Mouse (Mus musculus) hindlimb bud, embryonic 11.5 days (tissue): ENCODE results near the gene Brd2.

ENCODE experiments used
- DNase-seq: peaks from one replicate; pipeline ENCODE4 v3.0.0-alpha.2; 2012; ENCODE audit warnings: low read depth, low spot score; ENCODE audit errors: extremely low spot score

Gene Brd2

GRCm38 (mm10) chr17:34116736-34117370, 5.6 kb downstream of the Brd2 start:
- no peak for DNase-seq

- no peak for DNase-seq
Observed at GRCm38 (mm10) chr17:34114114-34114513, 8.3 kb downstream of the Brd2 start.

GRCm38 (mm10) chr17:34110309-34110708, 12.1 kb downstream of the Brd2 start:
- no peak for DNase-seq

GRCm38 (mm10) chr17:34109806-34110195, 12.6 kb downstream of the Brd2 start:
- DNase-seq, result no peak

- DNase-seq, result no peak
Observed at GRCm38 (mm10) chr17:34109038-34109805, 13.2 kb downstream of the Brd2 start.

GRCm38 (mm10) chr17:34108460-34108859, 14.0 kb downstream of the Brd2 start:
- DNase-seq, result no peak

GRCm38 (mm10) chr17:34107109-34107867, 15.1 kb downstream of the Brd2 start:
- DNase-seq, result no peak

- DNase-seq, result no peak
Observed at GRCm38 (mm10) chr17:34106555-34106954, 15.9 kb downstream of the Brd2 start.

- no peak for DNase-seq
Observed at GRCm38 (mm10) chr17:34104804-34105203, 17.6 kb downstream of the Brd2 start.

GRCm38 (mm10) chr17:34102831-34103230, 19.6 kb downstream of the Brd2 start:
- DNase-seq, result no peak

- no peak for DNase-seq
Observed at GRCm38 (mm10) chr17:34101604-34102032, 20.8 kb downstream of the Brd2 start.

- DNase-seq, result no peak
Observed at GRCm38 (mm10) chr17:34101185-34101584, 21.2 kb downstream of the Brd2 start.

GRCm38 (mm10) chr17:34099531-34099930, 22.9 kb downstream of the Brd2 start:
- DNase-seq, result no peak

- no peak for DNase-seq
Observed at GRCm38 (mm10) chr17:34098709-34099479, 23.5 kb downstream of the Brd2 start.

- no peak for DNase-seq
Observed at GRCm38 (mm10) chr17:34097272-34097671, 25.2 kb downstream of the Brd2 start.

- DNase-seq, result no peak
Observed at GRCm38 (mm10) chr17:34096497-34097010, 25.9 kb downstream of the Brd2 start.

- DNase-seq, result no peak
Observed at GRCm38 (mm10) chr17:34094283-34095035, 28.0 kb downstream of the Brd2 start.

GRCm38 (mm10) chr17:34093199-34093874, 29.1 kb downstream of the Brd2 start:
- no peak for DNase-seq

- no peak for DNase-seq
Observed at GRCm38 (mm10) chr17:34092197-34092875, 30.1 kb downstream of the Brd2 start, which contains the start of gene H2-Oa. Gene H2-Oa, plus strand, starts transcription at chr17:34092340.
